ENCODE assay signal across 7 mouse cellular contexts in genomic region chr19:23055916-23056805, GRCm38 (mm10).
DNase-seq lines count a peak whose midpoint lies in the region; ATAC-seq and TF ChIP-seq lines count a peak whose summit lies in the region.

No protein-coding gene starts in this region.

- 66% methylated on average over 5 of the region's 5 CpGs for WGBS in lung, embryonic 16.5 days
- WGBS in forebrain, embryonic 14.5 days: 79% methylated on average over 5 of the region's 5 CpGs
- 79% methylated on average over 5 of the region's 5 CpGs for WGBS in intestine, postnatal 0 days
- 52% methylated on average over 5 of the region's 5 CpGs for WGBS in small intestine, adult 2 months

- DNase-seq in lung, postnatal 25 days (ENCODE audit: low spot score): no peak
- DNase-seq in forebrain, embryonic 14.5 days (ENCODE audit: low spot score): no peak
- DNase-seq in layer of hippocampus, postnatal 14 days (ENCODE audit: low spot score in 2 of 2): no peak
- no peak for DNase-seq in right cerebral cortex, adult 2 months (ENCODE audit: low spot score in 2 of 2)

- no peak for TF ChIP-seq CTCF in intestine, postnatal 0 days (IDR thresholded peaks at IDR 0.05; ENCODE audit: low read depth)
- TF ChIP-seq CTCF in small intestine, adult 2 months (IDR thresholded peaks at IDR 0.05; ENCODE audit: extremely low read depth, insufficient read length, insufficient replicate concordance, low read depth, low read length): no peak

- H3K4me2 ChIP-seq in lung, embryonic 16.5 days (ENCODE audit: low read depth, low read length): peak overlapping the region; percentile 54; the same call in 1 of the 2 replicates
- H3K4me2 ChIP-seq in forebrain, embryonic 14.5 days (ENCODE audit: low read length): peak overlapping the region; percentile 63
- no peak overlapping the region for H3K4me2 ChIP-seq in intestine, postnatal 0 days (replicated peaks; ENCODE audit: low read depth)

- TF ChIP-seq POLR2A in small intestine, adult 2 months (IDR thresholded peaks at IDR 0.05; ENCODE audit: low read depth, low read length): no peak

- H3K4me1 ChIP-seq in lung, embryonic 16.5 days (replicated peaks; ENCODE audit: control insufficient read depth, insufficient read depth, low read length): peaks cover 29% of the 10 kb centered on the region
- H3K4me1 ChIP-seq in forebrain, embryonic 14.5 days (ENCODE audit: control insufficient read depth, insufficient read depth, low read length): peaks cover 8% of the 10 kb centered on the region; the same call in 1 of the 2 replicates
- H3K4me1 ChIP-seq in intestine, postnatal 0 days (replicated peaks; ENCODE audit: control insufficient read depth, insufficient read depth, low read length): peaks cover 8% of the 10 kb centered on the region; the same call in 1 of the 2 replicates
- H3K4me1 ChIP-seq in small intestine, adult 2 months (ENCODE audit: control insufficient read depth, insufficient read depth, insufficient read length, low read length): peaks cover 14% of the 10 kb centered on the region; the same call in 1 of the 2 replicates

- H3K27me3 ChIP-seq in lung, embryonic 16.5 days (ENCODE audit: control insufficient read depth, insufficient read depth, low read depth, low read length): no peaks in the 10 kb centered on the region
- H3K27me3 ChIP-seq in forebrain, embryonic 14.5 days (replicated peaks; ENCODE audit: control insufficient read depth, insufficient read depth, low read length): no peaks in the 10 kb centered on the region
- H3K27me3 ChIP-seq in intestine, postnatal 0 days (replicated peaks; ENCODE audit: control insufficient read depth, insufficient read depth, low read length): no peaks in the 10 kb centered on the region
- H3K27me3 ChIP-seq in small intestine, adult 2 months (ENCODE audit: control insufficient read depth, insufficient read depth, low read length): no peaks in the 10 kb centered on the region

- H3K9me3 ChIP-seq in lung, embryonic 16.5 days (ENCODE audit: control insufficient read depth, low read length): no peaks in the 10 kb centered on the region
- H3K9me3 ChIP-seq in forebrain, embryonic 14.5 days (replicated peaks; ENCODE audit: control insufficient read depth, low read length): no peaks in the 10 kb centered on the region
- H3K9me3 ChIP-seq in intestine, postnatal 0 days (ENCODE audit: control insufficient read depth): no peaks in the 10 kb centered on the region

- H3K27ac ChIP-seq in lung, embryonic 16.5 days (ENCODE audit: low read length): peak overlapping the region; percentile 94
- no peak overlapping the region for H3K27ac ChIP-seq in forebrain, embryonic 14.5 days (ENCODE audit: low read depth, low read length)
- peak overlapping the region; percentile 86 for H3K27ac ChIP-seq in intestine, postnatal 0 days (ENCODE audit: low read depth, low read length)
- peak overlapping the region; percentile 91 for H3K27ac ChIP-seq in small intestine, adult 2 months (ENCODE audit: insufficient read depth, low read depth, low read length)

- no peaks in the 10 kb centered on the region for H3K36me3 ChIP-seq in lung, embryonic 16.5 days (ENCODE audit: control insufficient read depth, insufficient read depth, low read length)
- H3K36me3 ChIP-seq in forebrain, embryonic 14.5 days (ENCODE audit: control insufficient read depth, insufficient read depth, low read length): no peaks in the 10 kb centered on the region
- no peaks in the 10 kb centered on the region for H3K36me3 ChIP-seq in intestine, postnatal 0 days (ENCODE audit: control insufficient read depth, insufficient read depth)
- H3K36me3 ChIP-seq in small intestine, adult 2 months (ENCODE audit: control insufficient read depth, insufficient read depth, low read length): no peaks in the 10 kb centered on the region

- peak overlapping the region; percentile 62 for H3K9ac ChIP-seq in lung, embryonic 16.5 days (ENCODE audit: low read length)
- H3K9ac ChIP-seq in forebrain, embryonic 14.5 days (ENCODE audit: low read length): no peak overlapping the region; the same call in 1 of the 2 replicates
- no peak overlapping the region for H3K9ac ChIP-seq in intestine, postnatal 0 days (ENCODE audit: low read depth, low read length)

- H3K4me3 ChIP-seq in lung, embryonic 16.5 days (ENCODE audit: low read length): no peak overlapping the region; the same call in 1 of the 2 replicates
- no peak overlapping the region for H3K4me3 ChIP-seq in forebrain, embryonic 14.5 days (ENCODE audit: low read depth, low read length)
- no peak overlapping the region for H3K4me3 ChIP-seq in intestine, postnatal 0 days (ENCODE audit: low read depth, low read length)
- H3K4me3 ChIP-seq in small intestine, adult 2 months (ENCODE audit: low read depth, low read length): no peak overlapping the region

- ATAC-seq in lung, embryonic 16.5 days (ENCODE audit: low read depth): no peak; the same call in 1 of the 2 replicates
- no peak for ATAC-seq in forebrain, embryonic 14.5 days
- ATAC-seq in intestine, postnatal 0 days: no peak
